Mouse (Mus musculus) c-Kit-positive CD71-positive TER-119-negative erythroid progenitor cells, embryonic 14.5 days (primary cell): ENCODE measurements around the gene Tgm2.

Source experiments
- DNase-seq: peaks from one replicate; pipeline ENCODE4 v3.0.0-alpha.2; 2013; ENCODE audit warnings: low read depth

Gene Tgm2

GRCm38 (mm10) chr2:158068444-158068971 is 77.7 kb downstream of the Tgm2 start:
- DNase-seq, result no peak

GRCm38 (mm10) chr2:158067260-158067824 is 78.9 kb downstream of the Tgm2 start:
- no peak for DNase-seq

GRCm38 (mm10) chr2:158066456-158066855 is 79.8 kb downstream of the Tgm2 start:
- DNase-seq, result no peak
